Mouse (Mus musculus): ENCODE measurements around the gene Cryba2.

The Cryba2 gene

DNA sequence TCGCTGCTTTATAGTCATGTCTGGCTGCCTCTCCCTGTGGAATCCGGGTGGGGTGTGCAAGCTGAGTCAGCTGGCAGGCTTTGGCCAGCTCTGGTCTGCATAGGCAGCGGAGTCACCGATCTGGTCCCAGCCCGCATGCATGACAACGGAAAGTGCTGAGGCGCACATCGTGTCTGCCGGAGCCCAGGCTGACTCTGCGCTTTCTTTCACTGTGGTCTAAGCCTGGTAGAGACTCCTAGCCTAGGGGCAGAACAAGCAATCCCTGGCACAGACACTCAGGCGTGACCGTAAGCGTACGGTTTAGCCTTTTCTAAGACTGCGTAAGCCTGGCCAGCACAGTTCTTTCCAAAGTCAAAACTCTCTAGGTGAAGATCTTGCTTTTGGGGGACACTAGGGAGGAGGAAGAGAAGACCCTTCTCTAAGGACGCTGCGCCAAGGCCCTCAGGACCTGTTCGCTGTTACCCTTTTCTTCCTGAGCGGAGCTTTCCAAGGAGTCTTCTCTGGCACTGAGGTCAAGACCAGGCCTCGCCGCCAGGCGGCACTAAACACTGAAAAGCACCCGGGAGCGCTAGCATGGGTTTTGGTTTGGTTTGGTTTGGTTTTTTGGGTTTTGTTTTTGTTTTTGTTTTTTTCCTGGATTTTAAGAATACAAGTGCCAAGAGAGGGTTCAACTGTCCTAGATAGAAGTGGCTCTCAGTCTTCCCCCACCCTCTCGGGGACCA lies at the start of gene Cryba2:
TSS of gene Cryba2 (minus strand) at position 10 of the 722 bp plus-strand sequence.
- DNase-seq (ENCODE audit: low spot score in 2 of 2) = peak in 1 of 2 experiments; percentile 49

DNA sequence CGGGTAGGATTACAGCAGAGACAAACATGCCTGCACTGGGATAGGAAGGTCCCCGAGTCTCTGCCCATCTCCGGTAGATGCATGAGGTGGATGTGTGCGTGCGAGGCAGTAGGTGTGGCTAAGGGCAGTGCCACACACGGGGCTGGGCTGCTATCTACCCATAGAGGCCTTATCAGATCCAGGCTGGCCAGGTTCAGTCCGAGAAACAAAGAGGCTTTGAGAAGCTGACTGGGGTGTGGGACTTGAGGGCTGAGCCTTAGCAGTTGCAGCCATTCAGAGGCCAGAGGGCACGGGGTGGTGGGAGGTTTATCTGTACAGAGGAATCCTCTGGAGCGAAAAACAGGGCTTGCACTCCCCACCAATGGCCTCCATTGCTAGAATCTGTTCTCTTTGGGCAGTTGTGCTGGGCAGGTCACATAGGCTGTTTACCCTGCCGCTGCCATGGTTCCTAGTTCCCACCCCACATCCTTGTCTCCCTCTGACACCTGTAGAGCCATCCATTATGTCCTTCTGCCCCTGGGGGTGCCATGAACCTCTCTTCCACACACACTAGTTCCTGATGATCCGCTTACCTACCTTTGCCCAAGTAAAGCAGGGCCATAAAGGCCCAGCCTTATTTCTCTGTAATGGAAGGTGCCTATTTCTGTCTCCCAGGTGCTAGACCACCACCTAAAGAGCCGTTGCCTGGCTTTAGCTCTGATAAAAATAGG lies 48.9 kb upstream of the Cryba2 start:
- no peak for DNase-seq (ENCODE audit: low spot score in 2 of 2)

DNA sequence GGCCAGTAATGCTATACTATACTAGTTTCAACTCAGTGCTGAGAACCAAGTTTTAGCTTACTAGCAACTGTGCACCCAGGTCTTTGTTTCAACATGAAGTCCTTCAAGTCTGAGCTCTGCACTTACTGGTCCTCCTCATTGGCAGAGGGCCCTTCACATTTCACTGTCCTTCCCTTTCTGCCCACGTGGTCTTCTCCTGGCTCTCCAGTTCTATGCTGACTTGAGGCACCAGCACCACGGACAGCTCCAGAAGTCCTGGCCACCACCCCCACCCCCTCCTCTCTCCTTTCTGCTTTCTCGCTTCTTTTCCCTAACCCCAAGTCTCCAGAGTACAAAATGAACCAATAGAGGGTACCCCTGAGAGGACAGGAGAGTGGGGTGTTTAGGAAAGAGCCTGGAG lies 46.8 kb upstream of the Cryba2 start:
- no peak for DNase-seq (ENCODE audit: low spot score in 2 of 2)

DNA sequence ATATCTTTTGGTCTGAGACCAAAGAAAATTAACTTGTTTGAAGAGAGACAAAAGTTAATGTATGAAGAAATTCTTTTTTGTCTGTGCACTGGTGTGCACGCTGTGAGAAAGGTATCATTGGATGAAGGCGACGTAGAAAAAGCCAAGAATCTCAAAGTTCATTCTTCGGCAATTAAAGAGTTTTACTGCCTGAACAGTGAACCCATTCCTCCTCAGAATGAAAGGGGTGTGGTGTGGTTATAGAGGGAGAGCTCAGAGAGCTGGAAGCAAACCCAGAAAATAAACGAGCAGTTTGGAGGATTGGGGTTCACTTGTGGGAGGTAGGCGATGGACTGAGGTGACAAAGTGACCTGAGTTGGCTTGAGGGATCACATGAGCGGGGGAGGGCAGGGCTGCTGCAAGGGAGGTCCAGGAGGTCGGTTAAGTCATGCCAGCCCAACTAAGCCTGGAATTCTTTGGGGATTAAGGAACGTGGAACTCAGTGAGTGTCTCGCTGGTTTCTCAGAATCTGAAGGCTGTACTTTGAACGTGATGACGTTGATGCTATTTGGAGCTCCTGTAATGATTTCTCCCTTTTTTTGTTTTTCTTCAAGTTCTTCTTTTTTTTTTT lies 43.4 kb upstream of the Cryba2 start:
- no peak for DNase-seq (ENCODE audit: low spot score in 2 of 2)

DNA sequence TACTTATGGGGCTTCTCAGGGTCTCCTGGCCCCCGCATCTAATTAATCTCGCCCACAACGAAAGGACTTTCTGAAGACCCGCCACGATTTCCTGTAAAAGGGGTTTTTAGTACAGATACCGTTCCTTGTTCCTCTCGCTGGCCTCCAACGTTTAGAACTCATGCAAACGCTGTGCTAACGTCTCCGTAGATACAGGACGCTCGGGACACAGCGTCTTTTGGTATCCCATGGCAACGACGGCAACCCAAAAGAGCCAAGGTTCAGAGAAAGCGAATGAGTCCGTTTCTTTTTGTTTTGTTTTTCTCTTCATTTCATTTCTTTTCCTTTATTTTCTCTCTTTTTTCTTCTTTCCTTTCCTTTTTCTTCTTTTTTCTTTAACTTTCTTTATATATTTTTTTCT lies 42.5 kb upstream of the Cryba2 start, which contains the start of gene Cfap65:
TSS of gene Cfap65 (minus strand) at position 198 of the 400 bp plus-strand sequence.
- peak; percentile 81 to 85 for DNase-seq (ENCODE audit: low spot score in 2 of 2)

GRCm38 (mm10) chr1:74927621-74928296 lies 34.8 kb upstream of the Cryba2 start:
- no peak for DNase-seq (ENCODE audit: low spot score in 2 of 2)

- peak in 1 of 2 experiments; percentile 48 for DNase-seq (ENCODE audit: low spot score in 2 of 2)
These were observed 33.8 kb upstream of the Cryba2 start for GRCm38 (mm10) chr1:74926721-74927120.

- DNase-seq (ENCODE audit: low spot score in 2 of 2) = no peak
These were observed 31.5 kb upstream of the Cryba2 start for GRCm38 (mm10) chr1:74924464-74924863.

DNA sequence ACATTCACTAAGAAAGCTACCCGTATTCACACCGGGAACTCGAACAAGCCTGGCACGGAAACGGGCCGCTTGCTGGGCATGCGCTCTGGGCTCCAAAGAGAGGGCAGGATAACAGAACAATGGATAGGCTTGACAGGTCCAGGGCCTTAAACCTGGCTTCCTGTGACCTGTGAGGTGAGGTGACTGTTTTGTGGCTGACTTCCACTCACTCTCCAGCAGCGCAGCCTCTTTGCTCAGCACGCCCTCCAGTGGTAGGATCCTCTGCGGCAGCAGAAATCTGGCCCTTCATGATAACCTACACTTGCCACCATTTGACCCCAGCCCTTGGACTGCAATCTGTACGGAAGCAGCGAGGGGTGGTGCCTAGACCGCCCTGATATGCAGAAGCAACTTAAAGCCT lies 22.8 kb upstream of the Cryba2 start:
- no peak for DNase-seq (ENCODE audit: low spot score in 2 of 2)

DNA sequence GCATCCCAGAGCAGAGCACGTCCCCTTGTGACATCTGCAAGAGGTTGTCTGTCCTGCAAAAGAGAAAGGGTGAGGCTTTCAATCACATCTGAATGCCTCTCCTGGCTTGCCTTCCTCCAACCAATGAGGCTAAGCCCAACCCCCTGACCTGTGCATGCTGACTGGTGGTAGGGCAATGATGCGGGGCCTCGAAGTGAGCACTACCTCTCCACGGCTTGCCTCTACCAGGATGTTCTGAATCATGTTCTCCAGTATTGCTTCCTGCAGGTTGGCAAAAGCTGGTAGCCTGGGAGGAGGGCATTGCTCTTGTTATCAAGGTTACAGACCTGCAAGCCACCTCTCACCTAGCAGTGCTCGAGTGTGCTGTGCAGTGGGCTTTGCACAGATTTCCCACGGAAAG lies 9.2 kb upstream of the Cryba2 start:
- DNase-seq (ENCODE audit: low spot score in 2 of 2) = no peak

GRCm38 (mm10) chr1:74901686-74902085 lies 8.7 kb upstream of the Cryba2 start:
- DNase-seq (ENCODE audit: low spot score in 2 of 2) = peak; percentile 53 to 59

DNA sequence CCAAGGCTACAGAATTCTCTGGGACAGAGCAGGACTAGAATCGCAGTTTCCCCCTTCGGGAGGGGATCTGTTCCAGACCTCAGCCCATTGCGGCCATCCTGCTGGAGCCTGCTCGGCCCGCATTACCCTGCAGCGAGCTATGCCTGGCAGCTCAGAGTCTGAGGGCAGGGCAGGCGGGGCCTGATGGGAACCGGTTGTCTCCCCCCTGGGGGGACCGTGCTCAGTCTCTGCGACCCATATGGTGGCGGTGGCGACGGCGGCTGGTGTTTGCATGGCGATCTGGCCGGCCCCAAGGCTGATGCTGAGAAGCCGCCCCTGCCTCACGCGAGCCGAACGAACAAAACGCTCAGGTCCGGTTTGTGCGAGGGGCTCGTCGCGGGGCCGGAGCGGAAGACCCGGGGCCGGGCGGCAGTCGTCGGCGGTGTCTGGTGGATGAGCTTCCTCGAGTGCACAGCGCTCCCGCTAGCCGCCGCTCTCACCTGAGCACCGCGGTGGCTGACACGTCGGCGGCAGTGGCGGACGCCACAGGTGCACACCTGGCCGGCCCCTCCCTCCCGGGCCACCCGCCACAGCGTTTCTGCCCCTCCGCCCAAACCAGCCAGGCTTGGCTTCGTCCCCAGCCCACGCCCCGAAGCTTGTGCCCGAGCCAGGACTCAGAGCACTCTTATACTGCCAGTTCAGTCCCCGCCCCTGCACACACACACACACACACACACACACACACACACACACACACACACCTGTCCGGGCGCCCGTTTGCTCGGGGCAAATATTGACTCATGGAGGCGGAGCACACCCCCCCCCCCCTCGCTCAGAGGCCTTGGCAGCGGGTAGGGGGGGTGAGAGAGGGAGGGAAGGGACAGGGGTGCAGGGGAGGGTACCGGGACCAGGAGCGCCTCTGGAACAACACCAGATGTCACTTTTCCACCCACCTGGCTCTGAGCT lies 7.7 kb upstream of the Cryba2 start:
- DNase-seq (ENCODE audit: low spot score in 2 of 2) = no peak

DNA sequence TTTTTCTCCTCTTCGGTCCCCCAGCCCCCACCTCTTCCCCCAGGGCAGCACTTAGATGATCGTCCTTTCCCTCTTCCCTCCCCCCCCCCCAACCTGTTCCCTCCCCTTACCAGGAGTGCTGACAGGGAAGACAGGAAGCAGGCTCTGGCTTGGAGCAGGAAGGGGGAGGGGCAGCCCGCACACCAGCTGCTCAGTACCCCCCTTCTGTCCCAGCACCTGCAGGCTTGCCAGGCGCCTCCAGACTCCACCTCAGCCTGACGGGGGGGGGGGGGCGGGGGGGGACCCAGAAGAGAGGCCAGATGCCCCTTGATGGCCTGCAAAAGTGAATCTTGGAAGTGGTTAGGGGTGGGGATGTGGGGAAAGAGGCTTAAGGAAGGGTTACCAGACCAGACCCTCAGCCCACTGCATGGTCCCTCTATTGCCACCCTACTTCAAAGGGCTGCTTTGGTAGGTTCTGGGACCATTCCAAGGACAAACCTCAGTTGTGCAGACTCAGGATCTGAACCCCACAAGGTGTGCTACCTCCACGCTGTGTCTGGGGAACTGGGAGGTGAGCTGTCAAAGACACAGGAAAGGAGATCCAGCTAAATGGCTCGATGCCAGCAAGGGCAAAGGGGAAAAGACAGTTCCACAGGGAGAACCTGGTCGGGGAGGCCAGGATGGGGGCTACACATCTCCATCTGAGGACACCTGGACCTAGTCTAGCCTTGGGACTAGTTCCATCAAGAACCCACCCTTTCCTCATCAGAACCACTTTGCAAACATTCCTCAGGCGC lies 5.9 kb upstream of the Cryba2 start:
- DNase-seq (ENCODE audit: low spot score in 2 of 2) = no peak

GRCm38 (mm10) chr1:74897976-74898375 lies 5.0 kb upstream of the Cryba2 start:
- DNase-seq (ENCODE audit: low spot score in 2 of 2) = no peak

DNA sequence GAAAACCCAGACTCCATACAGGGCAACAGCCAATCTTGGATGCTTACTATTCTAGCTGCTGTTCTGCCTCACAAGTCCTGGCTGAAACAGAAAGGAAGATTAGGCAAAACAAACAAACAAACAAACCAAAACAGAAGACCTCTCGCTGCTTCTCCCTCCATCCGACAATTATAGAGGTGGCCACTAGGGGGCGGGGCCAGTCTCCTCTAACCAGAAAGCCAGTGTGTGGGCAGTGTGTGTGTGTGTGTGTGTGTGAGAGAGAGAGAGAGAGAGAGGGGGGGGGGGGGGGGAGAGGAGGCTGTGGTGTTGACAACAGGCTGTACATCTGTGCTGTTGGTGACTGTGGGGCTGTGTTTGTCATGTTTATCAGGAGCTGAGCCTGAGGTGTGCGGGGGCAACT lies 2.0 kb upstream of the Cryba2 start:
- peak; percentile 61 to 63 for DNase-seq (ENCODE audit: low spot score in 2 of 2)

DNA sequence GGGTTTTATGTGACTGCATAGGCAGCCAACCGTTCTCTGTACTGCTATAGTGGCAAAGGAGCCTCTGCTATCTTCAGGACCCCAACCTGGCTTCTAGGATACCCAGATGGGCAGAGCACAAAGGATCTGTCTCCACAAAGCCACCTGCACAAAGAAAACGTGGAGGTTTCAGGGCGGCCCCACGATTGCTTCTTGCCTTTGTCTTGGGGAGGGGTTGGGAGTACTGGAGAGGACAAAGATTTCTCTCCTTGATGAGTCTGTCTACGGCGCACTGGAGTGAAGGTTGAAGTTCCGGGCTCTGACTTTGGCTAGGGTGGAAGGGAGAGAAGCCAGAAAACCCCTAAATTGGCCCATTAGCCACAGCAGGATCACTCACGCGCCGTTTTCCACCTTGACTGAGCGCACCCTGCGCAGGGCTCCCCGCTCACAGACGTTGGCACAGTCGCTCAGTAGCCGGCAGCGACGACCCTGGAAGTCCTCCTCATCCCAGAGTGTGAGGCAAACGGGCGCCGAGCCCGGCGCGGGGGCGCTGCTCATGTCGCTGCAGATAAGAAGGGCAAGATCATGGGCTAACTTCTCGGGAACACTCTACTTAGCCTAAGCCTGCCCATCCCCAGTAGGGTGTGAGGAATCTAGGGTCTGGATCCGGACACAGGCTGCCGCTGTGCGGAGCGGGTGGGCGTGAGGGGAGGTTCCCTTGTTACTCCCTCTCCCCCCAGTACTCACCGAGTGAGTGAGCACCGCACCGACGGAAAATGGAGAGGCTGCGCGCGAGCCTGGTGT lies 401 bp downstream of the Cryba2 start:
- no peak for DNase-seq (ENCODE audit: low spot score in 2 of 2)

DNA sequence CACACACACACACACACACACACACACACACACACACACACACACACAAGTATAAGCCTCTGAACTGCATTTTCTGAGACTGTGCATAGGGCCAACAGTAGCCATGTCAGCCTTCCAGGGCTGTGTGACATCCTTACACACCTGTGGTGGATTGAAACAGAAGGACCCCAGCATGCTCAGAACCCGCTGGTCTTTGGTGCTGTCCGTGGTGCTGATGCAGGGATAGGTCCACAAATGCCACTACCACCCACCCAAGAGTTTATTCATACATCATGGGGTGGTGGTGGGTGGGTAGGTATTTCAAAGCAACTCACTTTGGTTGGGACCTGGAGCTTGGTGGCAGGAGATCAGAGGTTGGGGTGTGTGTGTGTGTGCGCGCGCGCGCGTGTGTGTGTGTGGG lies 1.4 kb downstream of the Cryba2 start:
- DNase-seq (ENCODE audit: low spot score in 2 of 2) = no peak

DNA sequence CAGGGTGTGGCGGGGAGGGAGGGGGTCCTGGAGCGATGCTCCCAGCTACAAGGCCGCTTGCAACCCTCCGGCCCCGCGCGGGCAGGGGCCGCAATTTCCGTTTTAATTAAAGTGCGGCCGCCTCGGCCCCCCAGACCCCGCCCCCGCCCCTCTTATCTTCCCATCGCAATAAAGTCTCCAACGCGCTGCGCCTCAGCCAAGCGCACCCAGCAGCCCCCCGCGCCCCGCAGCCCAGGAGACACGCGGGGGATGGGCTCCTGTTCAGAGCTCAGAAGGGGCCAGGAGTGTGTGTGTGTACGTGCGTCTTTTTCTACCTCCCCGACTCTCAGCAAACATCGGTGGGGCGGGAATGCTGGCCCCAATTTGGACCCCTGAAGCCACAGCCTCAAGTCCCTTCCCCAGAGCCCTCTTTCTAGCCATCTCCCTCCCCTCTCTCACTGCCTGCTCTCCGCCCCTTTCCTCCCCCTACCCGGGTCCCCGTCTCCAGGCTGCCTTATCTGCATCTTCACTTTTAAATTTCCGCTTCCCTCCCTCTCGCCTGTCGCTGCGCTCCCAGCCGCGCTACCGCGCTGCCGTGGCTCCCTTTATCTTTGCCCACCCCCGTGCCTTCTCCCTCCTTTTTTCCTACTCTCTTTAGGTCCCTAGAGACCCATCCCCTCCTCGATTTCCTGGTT lies 7.4 kb downstream of the Cryba2 start, which contains the start of gene Fev:
TSS of gene Fev (minus strand) at position 51 of the 674 bp plus-strand sequence.
- no peak for DNase-seq (ENCODE audit: low spot score in 2 of 2)

Data from frontal cortex, postnatal 36 days (tissue).